Mouse (Mus musculus): ENCODE measurements at regions not wholly inside any gene's neighbourhood (a gene's known extent, or its start where the extent isn't known, plus 50 kb on each side); places are given as distances from the start of the nearest gene placed in this dataset.
A peak's percentile ranks its signal among the peaks of the same experiment; 100 is the strongest.

GRCm38 (mm10) chr16:46331336-46331735 lies 167.0 kb downstream of the Nectin3 start:
- no peak for DNase-seq (ENCODE audit: low spot score)

- no peak for DNase-seq (ENCODE audit: low spot score)
These were observed 144.3 kb upstream of the Gm4737 start for GRCm38 (mm10) chr16:46299079-46299721.

- no peak for DNase-seq (ENCODE audit: low spot score)
These were observed 142.3 kb upstream of the Gm4737 start for GRCm38 (mm10) chr16:46297192-46297591.

GRCm38 (mm10) chr16:46296412-46296811 lies 141.5 kb upstream of the Gm4737 start:
- no peak for DNase-seq (ENCODE audit: low spot score)

GRCm38 (mm10) chr16:46293831-46294230 lies 139.0 kb upstream of the Gm4737 start:
- DNase-seq (ENCODE audit: low spot score) = no peak

GRCm38 (mm10) chr16:46291067-46291833 lies 136.4 kb upstream of the Gm4737 start:
- DNase-seq (ENCODE audit: low spot score) = no peak

GRCm38 (mm10) chr16:46290199-46290598 lies 135.3 kb upstream of the Gm4737 start:
- peak; percentile 23 for DNase-seq (ENCODE audit: low spot score)

GRCm38 (mm10) chr16:46267533-46267932 lies 112.7 kb upstream of the Gm4737 start:
- DNase-seq (ENCODE audit: low spot score) = no peak

- no peak for DNase-seq (ENCODE audit: low spot score)
These were observed 96.8 kb upstream of the Gm4737 start for GRCm38 (mm10) chr16:46251639-46252038.

GRCm38 (mm10) chr16:46250943-46251342 lies 96.1 kb upstream of the Gm4737 start:
- no peak for DNase-seq (ENCODE audit: low spot score)

GRCm38 (mm10) chr16:46245598-46245997 lies 90.7 kb upstream of the Gm4737 start:
- no peak for DNase-seq (ENCODE audit: low spot score)

GRCm38 (mm10) chr16:46228744-46229143 lies 73.9 kb upstream of the Gm4737 start:
- peak; percentile 3 for DNase-seq (ENCODE audit: low spot score)

- DNase-seq (ENCODE audit: low spot score) = no peak
These were observed 68.3 kb upstream of the Gm4737 start for GRCm38 (mm10) chr16:46223084-46223600.

GRCm38 (mm10) chr16:46212504-46212903 lies 57.6 kb upstream of the Gm4737 start:
- no peak for DNase-seq (ENCODE audit: low spot score)

- DNase-seq (ENCODE audit: low spot score) = no peak
These were observed 57.0 kb upstream of the Gm4737 start for GRCm38 (mm10) chr16:46211914-46212313.

GRCm38 (mm10) chr16:46205114-46205513 lies 50.2 kb upstream of the Gm4737 start:
- no peak for DNase-seq (ENCODE audit: low spot score)

Data from left cerebral cortex, adult 11 months (tissue).